Mouse (Mus musculus) CH12.LX (cell line): ENCODE measurements around the gene Ttc13.

Experiments used
- CTCF ChIP-seq, 2 experiments: IDR thresholded peaks in 1 of 2; conservative IDR thresholded peaks in 1 of 2; 2 replicates each; pipeline ENCODE4 v1.5.1; 2011 to 2012; ENCODE audit warnings: low read depth in 2 of 2, low read length in 2 of 2, improper control_type of control experiment in 1 of 2, inconsistent platforms in 1 of 2, mild to moderate bottlenecking in 1 of 2, moderate library complexity in 1 of 2
- E2F4 ChIP-seq: IDR thresholded peaks from 2 replicates; pipeline ENCODE4 v1.6.1; 2011; ENCODE audit warnings: low read depth, low read length, improper control_type of control experiment; ENCODE audit not compliant: insufficient replicate concordance
- EP300 ChIP-seq: IDR thresholded peaks from 2 replicates; pipeline ENCODE4 v1.6.1; 2011; ENCODE audit warnings: low read length, improper control_type of control experiment
- ETS1 ChIP-seq: conservative IDR thresholded peaks from 2 replicates; pipeline ENCODE4 v1.6.1; 2012; ENCODE audit warnings: low read depth, mild to moderate bottlenecking, inconsistent platforms, low read length, improper control_type of control experiment, moderate library complexity
- MAFK ChIP-seq: IDR thresholded peaks from 2 replicates; pipeline ENCODE4 v1.6.1; 2011; ENCODE audit warnings: low read length, improper control_type of control experiment; ENCODE audit not compliant: insufficient replicate concordance
- MAZ ChIP-seq: IDR thresholded peaks from 2 replicates; pipeline ENCODE4 v1.6.1; 2012; ENCODE audit warnings: low read depth, mild to moderate bottlenecking, inconsistent platforms, low read length, improper control_type of control experiment, moderate library complexity
- MEF2A ChIP-seq: IDR thresholded peaks from 2 replicates; pipeline ENCODE4 v1.6.1; 2014; ENCODE audit warnings: low read depth, mild to moderate bottlenecking, inconsistent platforms, low read length, improper control_type of control experiment, borderline replicate concordance
- POLR2AphosphoS2 ChIP-seq: IDR thresholded peaks from 2 replicates; pipeline ENCODE4 v1.6.1; 2011; ENCODE audit warnings: low read depth, low read length, improper control_type of control experiment
- UBTF ChIP-seq: IDR thresholded peaks from 2 replicates; pipeline ENCODE4 v1.6.1; 2012; ENCODE audit warnings: low read depth, mild to moderate bottlenecking, inconsistent platforms, low read length, improper control_type of control experiment, moderate library complexity

DNA sequence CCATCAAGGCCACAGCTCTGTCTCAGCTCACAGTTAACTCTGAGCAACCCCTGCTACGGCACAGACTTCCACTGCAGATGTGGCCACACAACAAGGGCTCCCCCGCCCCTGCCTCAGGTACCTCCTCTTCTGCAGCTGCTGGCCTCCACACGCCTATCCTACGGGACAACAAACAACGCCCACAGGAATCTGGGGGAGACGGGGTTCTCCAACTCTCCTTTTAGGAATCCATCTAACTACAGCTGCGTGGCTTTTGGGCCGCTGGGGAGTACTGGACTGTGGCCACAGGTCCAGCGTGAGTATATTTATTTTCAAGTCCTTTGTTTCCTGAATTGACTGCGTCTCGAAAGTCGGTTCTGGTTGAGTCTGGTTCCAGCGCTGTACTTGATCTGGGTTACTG is 43.5 kb downstream of the Ttc13 start:
- TF ChIP-seq E2F4 (no peak), MEF2A (no peak), UBTF (no peak), MAZ (no peak), MAFK (no peak), EP300 (no peak), POLR2AphosphoS2 (no peak), ETS1 (no peak), CTCF (conservative IDR thresholded peaks at IDR 0.05 in 1 of 2, IDR thresholded peaks at IDR 0.05 in 1 of 2; ENCODE audit: low read depth in 2 of 2, low read length in 2 of 2) (no peak)
